Mouse (Mus musculus) hindbrain, embryonic 11.5 days (tissue): Measurements from ENCODE around the gene Tmem199. TPM values are rescaled to one million over a fixed set of nuclear protein-coding genes. Genes with fewer than 3 reads are reported as not detected.

Source experiments
- ATAC-seq: fragments of 200-750 bp; cut with Nextera tagmentation; 2 replicates; pipeline ENCODE4 v1.8.0; 2017; ENCODE audit warnings: mild to moderate bottlenecking, moderate TSS enrichment, moderate library complexity; ENCODE audit not compliant: low FRiP score
- DNase-seq: peaks from one replicate; pipeline ENCODE4 v3.0.0-alpha.2; 2015; ENCODE audit warnings: low spot score
- H3K27ac ChIP-seq: fragments of 300-500 bp; sonication (generic); 2 replicates; pipeline ENCODE4 v1.5.1; 2014; ENCODE audit warnings: mild to moderate bottlenecking, low read depth, low read length
- H3K27me3 ChIP-seq: fragments of 300-500 bp; sonication (generic); 2 replicates; pipeline ENCODE4 v1.6.1; 2014; ENCODE audit warnings: mild to moderate bottlenecking, low read length, moderate library complexity, mixed read lengths; ENCODE audit not compliant: control insufficient read depth, insufficient read depth
- H3K36me3 ChIP-seq: fragments of 300-500 bp; sonication (generic); 2 replicates; pipeline ENCODE4 v1.6.1; 2014; ENCODE audit warnings: mild to moderate bottlenecking, low read length, moderate library complexity, mixed read lengths; ENCODE audit not compliant: control insufficient read depth, insufficient read depth
- H3K4me1 ChIP-seq: fragments of 300-500 bp; sonication (generic); replicated peaks from 2 replicates; pipeline ENCODE4 v1.6.1; 2014; ENCODE audit warnings: low read length, mixed read lengths; ENCODE audit not compliant: control insufficient read depth, insufficient read depth
- H3K4me2 ChIP-seq: fragments of 300-500 bp; sonication (generic); replicated peaks from 2 replicates; pipeline ENCODE4 v1.6.1; 2014; ENCODE audit warnings: mild to moderate bottlenecking, low read depth, low read length
- H3K4me3 ChIP-seq: fragments of 300-500 bp; sonication (generic); 2 replicates; pipeline ENCODE4 v1.5.1; 2014; ENCODE audit warnings: low read depth, low read length
- H3K9ac ChIP-seq: fragments of 300-500 bp; sonication (generic); 2 replicates; pipeline ENCODE4 v1.6.1; 2014; ENCODE audit warnings: low read depth, low read length
- H3K9me3 ChIP-seq: fragments of 300-500 bp; sonication (generic); 2 replicates; pipeline ENCODE4 v1.6.1; 2016; ENCODE audit warnings: low read length; ENCODE audit not compliant: control insufficient read depth
- WGBS: fragments of 180-500 bp; shearing (Covaris S2); extraction: QIAGEN DNeasy Blood & Tissue Kit; methylation state at CpG from one replicate; pipeline ENCODE4 v1.1.7; 2014; 5-methylcytosine and 5-hydroxymethylcytosine counted together
- polyA plus RNA-seq: library from polyadenylated mRNA; unstranded; fragments of >200 nt; fragmentation: Nextera tagmentation; extraction: Ambion mirVana; gene quantifications from 2 replicates; pipeline ENCODE4 v1.2.1, GENCODE M21; 2014

Gene Tmem199
- polyA plus RNA-seq, 1 experiment from 2014 or later, result 95.8 TPM

DNA sequence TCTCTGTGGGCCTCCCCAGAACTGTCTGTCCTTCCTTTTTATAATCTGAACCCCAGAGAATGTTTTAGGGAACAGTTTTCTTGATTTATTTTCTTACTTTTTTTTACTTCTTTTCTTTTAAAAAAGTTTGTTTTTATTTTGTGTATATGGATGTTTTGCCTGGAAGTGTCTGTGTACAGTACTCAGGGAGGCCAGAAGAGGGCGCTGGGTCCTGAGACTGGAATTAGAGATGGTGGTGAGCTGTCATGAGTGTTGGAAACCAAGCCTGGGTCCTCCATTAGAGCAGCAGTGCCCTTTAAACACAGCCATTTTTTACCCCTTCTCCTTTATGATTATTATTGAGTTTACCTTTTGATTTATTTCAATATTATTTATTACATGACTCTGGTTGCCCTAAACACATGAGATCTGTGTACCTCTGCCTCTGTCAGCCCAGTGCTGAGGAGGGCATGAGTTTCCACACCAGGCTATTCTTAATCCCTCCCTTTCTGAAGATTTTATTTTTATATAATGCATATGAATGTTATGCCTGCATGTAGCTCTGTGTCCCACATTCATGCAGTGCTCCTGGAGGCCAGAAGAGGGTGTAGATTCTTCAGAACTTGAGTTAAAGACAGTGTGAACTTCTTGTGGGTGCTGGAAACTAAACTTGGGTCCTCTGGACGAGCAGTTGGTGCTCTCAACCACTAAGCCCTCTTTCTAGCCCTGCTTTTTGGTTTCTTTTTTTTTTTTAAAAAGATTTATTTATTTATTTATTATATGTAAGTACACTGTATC is 3.8 kb upstream of the Tmem199 start:
- Histone ChIP-seq H3K4me1 (no peaks in the 10 kb centered on the region), H3K4me3 (no peak overlapping the region), H3K27ac (no peak overlapping the region), H3K9me3 (no peaks in the 10 kb centered on the region), H3K4me2 (no peak overlapping the region), H3K9ac (no peak overlapping the region), H3K27me3 (no peaks in the 10 kb centered on the region), H3K36me3 (peaks cover 12% of the 10 kb centered on the region; the same call in 1 of the 2 replicates)
- no peak for ATAC-seq
- 59% methylated on average over 2 of the region's 2 CpGs for WGBS
- DNase-seq, result no peak

DNA sequence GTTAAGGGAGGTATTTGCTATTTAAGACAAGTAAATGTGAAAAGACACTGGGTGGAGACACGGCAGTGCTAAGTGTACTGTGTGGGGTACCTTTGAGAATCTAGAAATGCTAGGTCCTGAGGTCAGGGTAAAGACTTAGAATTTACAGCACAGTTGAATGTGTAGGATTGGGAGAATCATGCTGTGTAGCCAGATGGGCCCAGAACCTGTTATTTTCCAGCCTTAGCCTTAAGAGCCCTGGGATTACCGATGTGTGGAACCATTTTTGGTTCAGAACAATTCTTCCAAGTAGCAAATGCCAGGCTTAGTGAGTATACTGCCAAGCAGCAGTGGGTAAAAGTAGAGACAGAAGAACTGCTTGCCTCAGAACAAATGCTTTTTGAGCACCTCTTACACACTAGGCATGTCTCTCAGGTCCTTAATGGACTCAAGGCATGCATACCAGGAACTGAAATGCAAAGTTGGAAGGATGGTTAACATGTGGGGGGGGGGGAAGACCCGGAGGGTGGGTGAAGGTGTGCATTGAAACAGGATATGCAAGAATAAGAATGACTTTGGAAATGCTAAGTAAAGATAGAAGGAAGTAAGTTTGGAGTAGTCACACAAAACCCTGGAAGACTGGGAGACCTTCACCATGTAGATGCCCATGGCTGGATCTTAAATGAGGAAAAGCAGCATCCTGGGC is 1.3 kb upstream of the Tmem199 start:
- ATAC-seq, result no peak

DNA sequence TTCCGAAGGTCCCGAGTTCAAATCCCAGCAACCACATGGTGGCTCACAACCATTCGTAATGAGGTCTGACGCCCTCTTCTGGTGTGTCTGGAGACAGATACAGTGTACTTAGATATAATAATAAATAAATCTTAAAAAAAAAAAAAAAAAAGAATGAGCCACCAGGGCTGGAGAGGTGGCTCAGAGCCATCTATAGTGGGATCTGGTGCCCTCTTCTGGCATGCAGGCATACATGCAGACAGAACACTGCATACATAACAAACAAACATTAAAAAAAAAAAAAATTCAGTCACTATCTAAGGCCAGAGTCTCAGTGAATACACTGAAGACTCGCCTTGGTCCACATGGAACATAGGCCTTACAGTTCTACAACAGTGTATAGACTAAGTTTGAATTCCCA is 2.8 kb downstream of the Tmem199 start:
- Histone ChIP-seq H3K4me3 (no peak overlapping the region), H3K27me3 (no peaks in the 10 kb centered on the region), H3K36me3 (peaks cover 7% of the 10 kb centered on the region; the same call in 1 of the 2 replicates), H3K9me3 (no peaks in the 10 kb centered on the region), H3K4me1 (no peaks in the 10 kb centered on the region), H3K4me2 (no peak overlapping the region), H3K27ac (no peak overlapping the region), H3K9ac (no peak overlapping the region)
- ATAC-seq (no peak), DNase-seq (no peak)
- 78% methylated on average over 5 of the region's 5 CpGs for WGBS

More for the DNA sequence above, 1.3 kb upstream of the Tmem199 start:
- no peaks in the 10 kb centered on the region for H3K27me3 ChIP-seq
- no peaks in the 10 kb centered on the region for H3K4me1 ChIP-seq
- WGBS, result 91% methylated on average over 3 of the region's 3 CpGs
- H3K36me3 ChIP-seq, result peaks cover 11% of the 10 kb centered on the region
- peak overlapping the region; percentile 89; the same call in 1 of the 2 replicates for H3K4me2 ChIP-seq
- no peak for DNase-seq
- no peaks in the 10 kb centered on the region for H3K9me3 ChIP-seq
- no peak overlapping the region for H3K27ac ChIP-seq
- peak overlapping the region; percentile 95 for H3K9ac ChIP-seq
- peak overlapping the region; percentile 94; the same call in 1 of the 2 replicates for H3K4me3 ChIP-seq

DNA sequence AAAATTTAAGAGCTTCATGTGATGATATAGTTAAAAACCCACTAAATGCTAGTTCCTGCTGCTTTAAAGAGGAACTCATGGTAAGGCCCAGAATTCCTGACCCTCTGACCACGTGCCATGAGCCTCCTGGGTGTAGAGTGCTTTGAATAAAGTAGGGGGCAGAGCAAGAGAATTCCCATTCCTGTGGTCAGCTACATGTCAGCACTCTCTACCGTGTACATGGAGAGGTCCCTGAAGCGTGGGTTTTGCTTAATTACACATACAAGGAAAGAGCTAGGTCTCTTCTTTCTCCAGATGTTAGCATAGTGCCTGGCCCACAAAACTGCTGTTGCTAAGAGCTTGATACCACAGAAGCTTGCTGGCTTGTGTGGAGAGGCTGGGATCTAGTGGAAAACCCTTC is 6.5 kb downstream of the Tmem199 start:
- ATAC-seq, result no peak
- Histone ChIP-seq H3K4me3 (no peak overlapping the region), H3K36me3 (peaks cover 7% of the 10 kb centered on the region; the same call in 1 of the 2 replicates), H3K9ac (no peak overlapping the region), H3K27me3 (no peaks in the 10 kb centered on the region), H3K9me3 (no peaks in the 10 kb centered on the region), H3K4me2 (no peak overlapping the region), H3K4me1 (no peaks in the 10 kb centered on the region), H3K27ac (no peak overlapping the region)
- no peak for DNase-seq
- 78% methylated on average over 3 of the region's 3 CpGs for whole genome bisulfite sequencing

DNA sequence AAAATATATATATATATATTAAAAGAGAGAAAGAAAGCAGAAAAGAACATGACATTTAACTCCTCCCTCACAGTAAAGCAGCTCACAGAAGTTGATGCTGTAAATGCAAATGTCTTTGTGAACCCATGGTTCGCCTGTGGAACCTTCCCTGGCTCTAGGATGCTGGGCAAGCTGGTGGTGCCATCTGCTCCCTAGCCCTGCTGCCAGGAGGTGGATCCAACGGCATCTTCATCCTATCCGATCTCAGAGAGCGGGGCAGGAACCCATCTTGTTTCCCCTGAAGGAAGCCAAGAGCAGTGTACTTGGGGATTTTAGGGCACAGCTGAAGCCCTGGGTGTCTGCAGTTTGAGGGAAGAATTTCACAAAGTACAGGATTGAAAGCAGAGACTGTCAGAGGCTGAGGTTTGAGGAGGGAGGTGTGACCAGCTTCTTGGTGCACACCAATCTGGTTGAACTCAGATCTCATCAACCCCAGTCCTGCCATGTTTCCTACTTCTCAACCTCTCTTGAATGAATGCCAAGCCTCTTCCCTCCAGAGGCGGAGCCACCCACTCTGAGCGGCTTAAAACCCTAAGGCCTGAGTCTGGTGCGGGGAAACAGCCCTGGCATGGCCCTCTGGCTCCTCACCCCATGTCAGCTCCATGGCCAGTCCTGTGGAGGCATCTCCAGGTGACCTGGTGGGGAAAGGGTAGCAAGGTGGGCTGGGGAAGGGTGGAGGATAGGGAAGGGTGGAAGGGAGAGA is 8.9 kb downstream of the Tmem199 start, which contains the start of gene Sebox:
TSS of gene Sebox (plus strand) at position 539 of the 742 bp plus-strand sequence.
- Histone ChIP-seq H3K9me3 (no peaks in the 10 kb centered on the region), H3K4me2 (no peak within 1 kb of the TSS), H3K36me3 (peaks cover 4% of the 10 kb centered on the region; the same call in 1 of the 2 replicates), H3K4me3 (no peak within 1 kb of the TSS), H3K9ac (no peak within 1 kb of the TSS), H3K27me3 (no peaks in the 10 kb centered on the region), H3K4me1 (no peaks in the 10 kb centered on the region), H3K27ac (no peak within 1 kb of the TSS)
- ATAC-seq (no peak), DNase-seq (no peak)
- WGBS, result 71% methylated on average over 7 of the region's 7 CpGs

DNA sequence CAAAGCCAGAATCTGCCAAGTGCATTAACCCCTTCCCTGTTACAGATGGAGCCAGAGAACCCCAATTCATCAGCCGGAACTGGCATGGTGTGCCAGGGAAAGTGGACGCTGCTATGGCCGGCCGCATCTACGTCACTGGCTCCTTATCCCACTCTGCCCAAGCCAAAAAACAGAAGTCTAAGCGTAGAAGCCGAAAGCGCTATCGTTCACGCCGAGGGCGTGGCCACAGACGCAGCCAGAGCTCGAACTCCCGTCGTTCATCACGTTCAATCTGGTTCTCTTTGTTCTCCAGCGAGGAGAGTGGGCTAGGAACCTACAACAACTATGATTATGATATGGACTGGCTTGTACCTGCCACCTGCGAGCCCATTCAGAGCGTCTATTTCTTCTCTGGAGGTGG is 10.4 kb downstream of the Tmem199 start:
- H3K4me1 ChIP-seq, result no peaks in the 10 kb centered on the region
- H3K27me3 ChIP-seq, result peaks cover under 1% of the 10 kb centered on the region; the same call in 1 of the 2 replicates
- no peak overlapping the region for H3K9ac ChIP-seq
- DNase-seq (no peak), ATAC-seq (no peak)
- no peaks in the 10 kb centered on the region for H3K36me3 ChIP-seq
- H3K27ac ChIP-seq, result no peak overlapping the region
- WGBS, result 83% methylated on average over 20 of the region's 20 CpGs
- no peaks in the 10 kb centered on the region for H3K9me3 ChIP-seq
- no peak overlapping the region for H3K4me3 ChIP-seq
- no peak overlapping the region for H3K4me2 ChIP-seq

DNA sequence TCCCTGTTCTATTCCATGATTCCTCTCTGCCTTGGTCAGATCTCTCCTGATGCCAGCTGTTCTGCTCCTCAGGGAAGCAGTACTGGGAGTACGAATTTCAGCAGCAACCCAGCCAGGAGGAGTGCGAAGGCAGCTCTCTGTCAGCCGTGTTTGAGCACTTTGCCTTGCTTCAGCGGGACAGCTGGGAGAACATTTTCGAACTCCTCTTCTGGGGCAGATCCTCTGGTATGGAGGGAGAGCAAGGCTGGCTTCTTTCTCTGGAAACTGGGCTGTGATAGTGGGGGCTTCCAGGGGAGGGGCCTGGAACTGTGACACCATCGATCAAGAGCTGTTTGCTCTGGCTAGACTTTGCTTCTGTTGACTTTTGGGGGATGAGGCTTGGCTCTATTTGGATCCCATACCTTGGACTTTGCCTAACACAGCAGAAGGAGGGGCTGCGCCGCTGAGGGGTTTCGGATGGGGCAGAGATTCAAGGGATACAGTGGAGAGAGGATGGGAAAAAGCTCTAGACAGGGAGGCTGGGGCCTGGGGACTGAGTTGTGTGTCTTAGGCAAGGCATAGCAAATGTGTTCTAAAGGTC is 11.3 kb downstream of the Tmem199 start:
- no peaks in the 10 kb centered on the region for H3K36me3 ChIP-seq
- ATAC-seq (no peak), DNase-seq (no peak)
- 83% methylated on average over 9 of the region's 9 CpGs for WGBS
- H3K4me2 ChIP-seq, result no peak overlapping the region
- no peaks in the 10 kb centered on the region for H3K9me3 ChIP-seq
- no peak overlapping the region for H3K9ac ChIP-seq
- peaks cover 8% of the 10 kb centered on the region for H3K27me3 ChIP-seq
- H3K4me1 ChIP-seq, result no peaks in the 10 kb centered on the region
- H3K27ac ChIP-seq, result no peak overlapping the region
- H3K4me3 ChIP-seq, result no peak overlapping the region

DNA sequence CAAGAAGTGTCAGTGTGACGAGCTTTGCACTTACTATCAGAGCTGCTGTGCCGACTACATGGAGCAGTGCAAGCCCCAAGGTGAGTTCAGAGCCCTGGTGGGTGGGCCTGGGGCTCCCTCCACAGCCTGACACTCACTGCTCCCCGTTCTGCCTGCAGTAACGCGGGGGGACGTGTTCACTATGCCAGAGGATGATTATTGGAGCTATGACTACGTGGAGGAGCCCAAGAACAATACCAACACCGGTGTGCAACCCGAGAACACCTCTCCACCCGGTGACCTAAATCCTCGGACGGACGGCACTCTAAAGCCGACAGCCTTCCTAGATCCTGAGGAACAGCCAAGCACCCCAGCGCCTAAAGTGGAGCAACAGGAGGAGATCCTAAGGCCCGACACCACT is 12.4 kb downstream of the Tmem199 start:
- no peaks in the 10 kb centered on the region for H3K4me1 ChIP-seq
- no peaks in the 10 kb centered on the region for H3K36me3 ChIP-seq
- peaks cover 10% of the 10 kb centered on the region for H3K27me3 ChIP-seq
- H3K4me2 ChIP-seq, result peak overlapping the region; percentile 14; the same call in 1 of the 2 replicates
- no peak overlapping the region; the same call in 1 of the 2 replicates for H3K27ac ChIP-seq
- 53% methylated on average over 16 of the region's 16 CpGs for WGBS
- no peak for DNase-seq
- no peaks in the 10 kb centered on the region for H3K9me3 ChIP-seq
- H3K9ac ChIP-seq, result 0 out of 2 replicates have a peak overlapping the region, but pooled peaks have one; percentile 11
- no peak overlapping the region for H3K4me3 ChIP-seq
- ATAC-seq, result no peak
